ENCODE assay signal across 11 mouse cellular contexts in genomic region chr5:24353327-24353726, GRCm38 (mm10). TPM values are rescaled to one million over a fixed set of nuclear protein-coding genes. Genes with fewer than 3 reads are reported as not detected.
DNase-seq lines count a peak whose midpoint lies in the region; ATAC-seq and TF ChIP-seq lines count a peak whose summit lies in the region.
"Had no signal": no experiment of that assay in that cellular context is flagged by ENCODE, and none has a peak within 500 bp of the region (broad histone marks: within the 10 kb centered on the region; RNA-seq: fewer than 3 reads in every experiment).

No protein-coding gene starts in this region.

- H3K36me3 ChIP-seq in intestine, embryonic 14.5 days (ENCODE audit: control insufficient read depth, insufficient read depth, low read length): no peaks in the 10 kb centered on the region
- H3K36me3 ChIP-seq in intestine, postnatal 0 days (ENCODE audit: control insufficient read depth, insufficient read depth): no peaks in the 10 kb centered on the region
- H3K36me3 ChIP-seq in embryonic facial prominence, embryonic 12.5 days: no peaks in the 10 kb centered on the region
- H3K36me3 ChIP-seq in hindbrain, embryonic 14.5 days (replicated peaks; ENCODE audit: control insufficient read depth, insufficient read depth): no peaks in the 10 kb centered on the region
- no peaks in the 10 kb centered on the region for H3K36me3 ChIP-seq in neural tube, embryonic 12.5 days

- intact Hi-C loops in left cerebral cortex, postnatal 25 days (cut with DNase I): loop anchor here (5.0 kb wide), 1 partner anchor 34 kb away; no protein-coding TSS in a partner anchor

- no peak overlapping the region for H3K9ac ChIP-seq in intestine, embryonic 14.5 days (ENCODE audit: low read length)
- no peak overlapping the region for H3K9ac ChIP-seq in intestine, postnatal 0 days (ENCODE audit: low read depth, low read length)
- H3K9ac ChIP-seq in embryonic facial prominence, embryonic 12.5 days: no peak overlapping the region
- H3K9ac ChIP-seq in hindbrain, embryonic 14.5 days: no peak overlapping the region
- no peak overlapping the region; the same call in 1 of the 2 replicates for H3K9ac ChIP-seq in neural tube, embryonic 12.5 days

- TF ChIP-seq CTCF in intestine, postnatal 0 days (IDR thresholded peaks at IDR 0.05; ENCODE audit: low read depth): no peak

- ATAC-seq in intestine, embryonic 14.5 days (replicated peaks; ENCODE audit: low FRiP score, low TSS enrichment, low read depth): no peak
- no peak for ATAC-seq in intestine, postnatal 0 days
- ATAC-seq in embryonic facial prominence, embryonic 12.5 days (ENCODE audit: insufficient number of reproducible peaks, insufficient read depth, low FRiP score, low TSS enrichment): no peak
- no peak for ATAC-seq in hindbrain, embryonic 14.5 days (ENCODE audit: low FRiP score)
- no peak for ATAC-seq in neural tube, embryonic 12.5 days (ENCODE audit: low FRiP score, low read depth)

- WGBS in intestine, embryonic 14.5 days: 31% methylated on average over 4 of the region's 4 CpGs
- 41% methylated on average over 4 of the region's 4 CpGs for WGBS in intestine, postnatal 0 days
- WGBS in embryonic facial prominence, embryonic 12.5 days: 31% methylated on average over 4 of the region's 4 CpGs
- 26% methylated on average over 4 of the region's 4 CpGs for WGBS in hindbrain, embryonic 14.5 days
- WGBS in neural tube, embryonic 12.5 days: 38% methylated on average over 4 of the region's 4 CpGs

- peaks cover 2% of the 10 kb centered on the region; the same call in 1 of the 2 replicates for H3K27me3 ChIP-seq in intestine, embryonic 14.5 days (replicated peaks; ENCODE audit: control insufficient read depth, insufficient read depth, low read length)
- peaks cover 44% of the 10 kb centered on the region for H3K27me3 ChIP-seq in intestine, postnatal 0 days (replicated peaks; ENCODE audit: control insufficient read depth, insufficient read depth, low read length)
- peaks cover 55% of the 10 kb centered on the region for H3K27me3 ChIP-seq in embryonic facial prominence, embryonic 12.5 days
- H3K27me3 ChIP-seq in hindbrain, embryonic 14.5 days (ENCODE audit: control insufficient read depth, insufficient read depth, low read length): 0 out of 2 replicates have a peak, but pooled peaks cover 3% of the 10 kb centered on the region
- peaks cover 19% of the 10 kb centered on the region for H3K27me3 ChIP-seq in neural tube, embryonic 12.5 days (replicated peaks)

- peak overlapping the region; percentile 90 for H3K4me2 ChIP-seq in intestine, embryonic 14.5 days (ENCODE audit: low read length)
- H3K4me2 ChIP-seq in intestine, postnatal 0 days (replicated peaks; ENCODE audit: low read depth): no peak overlapping the region
- H3K4me2 ChIP-seq in embryonic facial prominence, embryonic 12.5 days (replicated peaks): no peak overlapping the region
- H3K4me2 ChIP-seq in hindbrain, embryonic 14.5 days (replicated peaks): no peak overlapping the region
- H3K4me2 ChIP-seq in neural tube, embryonic 12.5 days (replicated peaks): peak overlapping the region; percentile 98

- H3K9me3 ChIP-seq in intestine, embryonic 14.5 days (ENCODE audit: control insufficient read depth, low read length): no peaks in the 10 kb centered on the region
- no peaks in the 10 kb centered on the region for H3K9me3 ChIP-seq in intestine, postnatal 0 days (ENCODE audit: control insufficient read depth)
- H3K9me3 ChIP-seq in embryonic facial prominence, embryonic 12.5 days: no peaks in the 10 kb centered on the region
- H3K9me3 ChIP-seq in hindbrain, embryonic 14.5 days (ENCODE audit: control insufficient read depth, low read length): no peaks in the 10 kb centered on the region
- no peaks in the 10 kb centered on the region for H3K9me3 ChIP-seq in neural tube, embryonic 12.5 days

- no peak overlapping the region for H3K4me3 ChIP-seq in intestine, embryonic 14.5 days (ENCODE audit: low read depth, low read length)
- H3K4me3 ChIP-seq in intestine, postnatal 0 days (ENCODE audit: low read depth, low read length): no peak overlapping the region
- H3K4me3 ChIP-seq in embryonic facial prominence, embryonic 12.5 days: 0 out of 2 replicates have a peak overlapping the region, but pooled peaks have one; percentile 63
- no peak overlapping the region for H3K4me3 ChIP-seq in hindbrain, embryonic 14.5 days (replicated peaks; ENCODE audit: low read length)
- H3K4me3 ChIP-seq in neural tube, embryonic 12.5 days: no peak overlapping the region

- DNase-seq in intestine, embryonic 14.5 days (ENCODE audit: low spot score): no peak
- no peak for DNase-seq in hindbrain, embryonic 14.5 days (ENCODE audit: low spot score)
- no peak for DNase-seq in cerebellum, adult 11-12 months
- DNase-seq in left cerebral cortex, postnatal 25 days (ENCODE audit: low spot score in 2 of 2): no peak
- DNase-seq in layer of hippocampus, adult 11-12 months (ENCODE audit: low spot score): no peak
- DNase-seq: gastrocnemius, postnatal 36 days; spleen, adult 18-20 months had no signal

- peaks cover 39% of the 10 kb centered on the region for H3K4me1 ChIP-seq in intestine, embryonic 14.5 days (replicated peaks; ENCODE audit: control insufficient read depth, insufficient read depth, low read length)
- no peaks in the 10 kb centered on the region for H3K4me1 ChIP-seq in intestine, postnatal 0 days (replicated peaks; ENCODE audit: control insufficient read depth, insufficient read depth, low read length)
- H3K4me1 ChIP-seq in embryonic facial prominence, embryonic 12.5 days: peaks cover 28% of the 10 kb centered on the region
- peaks cover 39% of the 10 kb centered on the region for H3K4me1 ChIP-seq in hindbrain, embryonic 14.5 days (replicated peaks; ENCODE audit: control insufficient read depth, insufficient read depth, low read length)
- H3K4me1 ChIP-seq in neural tube, embryonic 12.5 days: peaks cover 55% of the 10 kb centered on the region

- peak overlapping the region; percentile 92 for H3K27ac ChIP-seq in intestine, embryonic 14.5 days (ENCODE audit: low read depth)
- no peak overlapping the region for H3K27ac ChIP-seq in intestine, postnatal 0 days (ENCODE audit: low read depth, low read length)
- peak overlapping the region; percentile 81 for H3K27ac ChIP-seq in embryonic facial prominence, embryonic 12.5 days
- H3K27ac ChIP-seq in hindbrain, embryonic 14.5 days: peak overlapping the region; percentile 94
- peak overlapping the region; percentile 98; the same call in 1 of the 2 replicates for H3K27ac ChIP-seq in neural tube, embryonic 12.5 days

RNA-seq across cellular contexts. Expression of gene Kcnh2, which starts 1.9 kb away (rescaled TPM):
- polyA plus RNA-seq in intestine, embryonic 14.5 days (2014; fragmentation: Nextera tagmentation; extraction: Ambion mirVana): 9.0 and 11.2 TPM in 2 replicates
- polyA plus RNA-seq in intestine, postnatal 0 days (2015; fragmentation: Nextera tagmentation; extraction: Ambion mirVana): 3.0 and 3.1 TPM in 2 replicates
- 4.5 and 5.2 TPM in 2 replicates for polyA plus RNA-seq in embryonic facial prominence, embryonic 12.5 days (2016; fragmentation: Nextera tagmentation; extraction: Ambion mirVana)
- polyA plus RNA-seq in hindbrain, embryonic 14.5 days (2014; fragmentation: Nextera tagmentation; extraction: Ambion mirVana): 13.9 and 15.1 TPM in 2 replicates
- 15.1 and 18.6 TPM in 2 replicates for polyA plus RNA-seq in neural tube, embryonic 12.5 days (2016; fragmentation: Nextera tagmentation; extraction: Ambion mirVana)
- total RNA-seq in left cerebral cortex, postnatal 25 days (2021): 10 to 100 TPM; 22.5 to 30.1 TPM

RNA-seq across cellular contexts. Expression of gene Nos3, which starts 11.3 kb away (rescaled TPM):
- polyA plus RNA-seq in intestine, embryonic 14.5 days (2014; fragmentation: Nextera tagmentation; extraction: Ambion mirVana): 6.6 and 6.8 TPM in 2 replicates
- polyA plus RNA-seq in intestine, postnatal 0 days (2015; fragmentation: Nextera tagmentation; extraction: Ambion mirVana): 3.5 and 3.7 TPM in 2 replicates
- polyA plus RNA-seq in embryonic facial prominence, embryonic 12.5 days (2016; fragmentation: Nextera tagmentation; extraction: Ambion mirVana): 6.7 and 7.6 TPM in 2 replicates
- 8.6 and 10.6 TPM in 2 replicates for polyA plus RNA-seq in hindbrain, embryonic 14.5 days (2014; fragmentation: Nextera tagmentation; extraction: Ambion mirVana)
- 9.2 and 9.4 TPM in 2 replicates for polyA plus RNA-seq in neural tube, embryonic 12.5 days (2016; fragmentation: Nextera tagmentation; extraction: Ambion mirVana)
- 1 to 10 TPM; 8.0 to 9.5 TPM for total RNA-seq in left cerebral cortex, postnatal 25 days (2021)
- total RNA-seq: neutrophil, adult 5-6 weeks had no signal

RNA-seq across cellular contexts. Expression of gene Atg9b, which starts 38.6 kb away (rescaled TPM):
- 0.66 and 1.0 TPM in 2 replicates for polyA plus RNA-seq in intestine, embryonic 14.5 days (2014; fragmentation: Nextera tagmentation; extraction: Ambion mirVana)
- polyA plus RNA-seq in intestine, postnatal 0 days (2015; fragmentation: Nextera tagmentation; extraction: Ambion mirVana): 0.42 and 0.61 TPM in 2 replicates
- 0.36 and 0.47 TPM in 2 replicates for polyA plus RNA-seq in embryonic facial prominence, embryonic 12.5 days (2016; fragmentation: Nextera tagmentation; extraction: Ambion mirVana)
- 1.6 and 2.4 TPM in 2 replicates for polyA plus RNA-seq in hindbrain, embryonic 14.5 days (2014; fragmentation: Nextera tagmentation; extraction: Ambion mirVana)
- 0.34 and 0.35 TPM in 2 replicates for polyA plus RNA-seq in neural tube, embryonic 12.5 days (2016; fragmentation: Nextera tagmentation; extraction: Ambion mirVana)
- 1 to 10 TPM; 2.3 to 3.0 TPM for total RNA-seq in left cerebral cortex, postnatal 25 days (2021)
- total RNA-seq: gastrocnemius, postnatal 36 days; neutrophil, adult 5-6 weeks had no signal

RNA-seq across cellular contexts. Expression of gene Abcb8, which starts 40.1 kb away (rescaled TPM):
- 56.4 and 64.0 TPM in 2 replicates for polyA plus RNA-seq in intestine, embryonic 14.5 days (2014; fragmentation: Nextera tagmentation; extraction: Ambion mirVana)
- 40.4 and 40.9 TPM in 2 replicates for polyA plus RNA-seq in intestine, postnatal 0 days (2015; fragmentation: Nextera tagmentation; extraction: Ambion mirVana)
- 44.6 and 46.2 TPM in 2 replicates for polyA plus RNA-seq in embryonic facial prominence, embryonic 12.5 days (2016; fragmentation: Nextera tagmentation; extraction: Ambion mirVana)
- polyA plus RNA-seq in hindbrain, embryonic 14.5 days (2014; fragmentation: Nextera tagmentation; extraction: Ambion mirVana): 42.0 and 45.6 TPM in 2 replicates
- polyA plus RNA-seq in neural tube, embryonic 12.5 days (2016; fragmentation: Nextera tagmentation; extraction: Ambion mirVana): 45.9 and 52.7 TPM in 2 replicates
- total RNA-seq in left cerebral cortex, postnatal 25 days (2021): 10 to 100 TPM; 41.3 to 54.2 TPM

RNA-seq across cellular contexts. Expression of gene Asic3, which starts 59.9 kb away (rescaled TPM):
- not detected in 2 replicates for polyA plus RNA-seq in intestine, embryonic 14.5 days (2014; fragmentation: Nextera tagmentation; extraction: Ambion mirVana)
- 0.08 and 0.17 TPM in 2 replicates for polyA plus RNA-seq in intestine, postnatal 0 days (2015; fragmentation: Nextera tagmentation; extraction: Ambion mirVana)
- polyA plus RNA-seq in embryonic facial prominence, embryonic 12.5 days (2016; fragmentation: Nextera tagmentation; extraction: Ambion mirVana): 1.8 and 2.8 TPM in 2 replicates
- polyA plus RNA-seq in hindbrain, embryonic 14.5 days (2014; fragmentation: Nextera tagmentation; extraction: Ambion mirVana): 0.35 and 0.80 TPM in 2 replicates
- polyA plus RNA-seq in neural tube, embryonic 12.5 days (2016; fragmentation: Nextera tagmentation; extraction: Ambion mirVana): 1.0 and 1.4 TPM in 2 replicates
- under 1 TPM in 1 of 2 experiments, not detected in 1; 0.73 TPM for total RNA-seq in left cerebral cortex, postnatal 25 days (2021)

Comparison
In these comparisons a context has a peak if more than half of its experiments do, and no peak if none do; other contexts are left out.
1. H3K4me2 ChIP-seq: peak in intestine, embryonic 14.5 days (single experiment) and neural tube, embryonic 12.5 days (single experiment); none in intestine, postnatal 0 days (single experiment), embryonic facial prominence, embryonic 12.5 days (single experiment) and hindbrain, embryonic 14.5 days (single experiment).